Mouse (Mus musculus) embryonic facial prominence, embryonic 12.5 days (tissue): ENCODE measurements around the gene Zfp839. TPM values are rescaled to one million over a fixed set of nuclear protein-coding genes. Genes with fewer than 3 reads are reported as not detected.
A peak's percentile ranks its signal among the peaks of the same experiment; 100 is the strongest.

Experiments used
- ATAC-seq: fragments of 200-750 bp; cut with Nextera tagmentation; 2 replicates; pipeline ENCODE4 v1.8.0; 2017; ENCODE audit not compliant: insufficient number of reproducible peaks, insufficient read depth, low FRiP score, low TSS enrichment
- H3K27ac ChIP-seq: fragments of 300-500 bp; sonication (generic); 2 replicates; pipeline ENCODE4 v1.5.1; 2016; ENCODE audit warnings: mild to moderate bottlenecking
- H3K27me3 ChIP-seq: fragments of 300-500 bp; sonication (generic); 2 replicates; pipeline ENCODE4 v1.6.1; 2016; ENCODE audit warnings: mild to moderate bottlenecking, moderate library complexity
- H3K36me3 ChIP-seq: fragments of 300-500 bp; sonication (generic); 2 replicates; pipeline ENCODE4 v1.6.1; 2016; ENCODE audit warnings: mild to moderate bottlenecking
- H3K4me1 ChIP-seq: fragments of 300-500 bp; sonication (generic); 2 replicates; pipeline ENCODE4 v1.6.1; 2016
- H3K4me2 ChIP-seq: fragments of 300-500 bp; sonication (generic); replicated peaks from 2 replicates; pipeline ENCODE4 v1.6.1; 2016; ENCODE audit warnings: mild to moderate bottlenecking, moderate library complexity
- H3K4me3 ChIP-seq: fragments of 300-500 bp; sonication (generic); 2 replicates; pipeline ENCODE4 v1.5.1; 2016; ENCODE audit warnings: mild to moderate bottlenecking
- H3K9ac ChIP-seq: fragments of 300-500 bp; sonication (generic); 2 replicates; pipeline ENCODE4 v1.6.1; 2016; ENCODE audit warnings: mild to moderate bottlenecking, moderate library complexity
- H3K9me3 ChIP-seq: fragments of 300-500 bp; sonication (generic); 2 replicates; pipeline ENCODE4 v1.6.1; 2016; ENCODE audit warnings: mild to moderate bottlenecking, moderate library complexity
- WGBS: fragments of 180-500 bp; shearing (Covaris S2); methylation state at CpG from one replicate; pipeline ENCODE4 v1.1.7; 2016; 5-methylcytosine and 5-hydroxymethylcytosine counted together
- polyA plus RNA-seq: library from polyadenylated mRNA; unstranded; fragments of >200 nt; fragmentation: Nextera tagmentation; extraction: Ambion mirVana; gene quantifications from 2 replicates; pipeline ENCODE4 v1.2.1, GENCODE M21; 2016

Gene Zfp839
- polyA plus RNA-seq, 1 experiment from 2014 or later: 9.0 TPM

DNA sequence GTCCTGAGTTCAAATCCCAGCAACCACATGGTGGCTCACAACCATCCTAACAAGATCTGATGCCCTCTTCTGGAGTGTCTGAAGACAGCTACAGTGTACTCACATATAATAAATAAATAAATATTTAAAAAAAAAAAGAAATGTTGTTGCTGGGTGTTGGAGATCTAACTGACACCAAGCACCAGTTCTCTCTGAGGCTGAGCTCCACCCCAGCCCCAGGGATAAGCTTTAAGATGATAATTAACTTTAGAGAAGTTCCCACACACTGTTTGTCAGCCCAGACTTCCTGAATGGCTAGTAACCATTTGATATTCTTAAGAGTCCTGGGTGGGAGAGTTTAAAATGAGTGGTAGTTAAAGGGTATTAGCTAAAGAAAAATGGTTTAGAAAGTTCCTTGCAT is 10.2 kb downstream of the Zfp839 start:
- H3K4me1 ChIP-seq: no peaks in the 10 kb centered on the region
- no peak overlapping the region for H3K4me3 ChIP-seq
- H3K4me2 ChIP-seq: no peak overlapping the region
- H3K36me3 ChIP-seq: peaks cover 46% of the 10 kb centered on the region
- no peak for ATAC-seq
- no peaks in the 10 kb centered on the region for H3K27me3 ChIP-seq
- H3K27ac ChIP-seq: no peak overlapping the region
- H3K9me3 ChIP-seq: no peaks in the 10 kb centered on the region
- no peak overlapping the region for H3K9ac ChIP-seq

DNA sequence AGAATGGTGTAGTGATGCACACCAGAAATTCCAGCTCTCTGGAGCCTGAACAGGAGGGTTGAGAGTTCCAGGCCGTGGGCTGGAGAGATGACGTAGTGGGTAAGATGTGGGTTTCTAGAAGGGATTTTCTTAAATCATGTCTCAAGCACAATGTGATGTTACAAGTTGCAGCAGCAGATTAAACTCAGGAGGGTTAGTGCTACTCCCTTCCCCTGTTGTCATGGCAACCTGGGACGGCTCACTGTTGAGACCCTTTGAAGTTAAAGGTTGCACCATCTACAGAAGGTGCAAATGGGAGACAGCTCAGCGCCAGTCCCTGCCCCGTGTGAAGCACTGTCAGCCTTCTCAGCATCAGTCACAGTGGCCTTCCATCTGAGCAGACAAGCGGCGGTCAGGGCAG is 11.2 kb downstream of the Zfp839 start:
- no peak overlapping the region for H3K4me3 ChIP-seq
- H3K36me3 ChIP-seq: peaks cover 44% of the 10 kb centered on the region
- H3K4me2 ChIP-seq: no peak overlapping the region
- H3K9me3 ChIP-seq: no peaks in the 10 kb centered on the region
- no peak for ATAC-seq
- H3K9ac ChIP-seq: no peak overlapping the region
- WGBS: 66% methylated on average over 7 of the region's 7 CpGs
- H3K4me1 ChIP-seq: no peaks in the 10 kb centered on the region
- H3K27ac ChIP-seq: no peak overlapping the region
- H3K27me3 ChIP-seq: no peaks in the 10 kb centered on the region

DNA sequence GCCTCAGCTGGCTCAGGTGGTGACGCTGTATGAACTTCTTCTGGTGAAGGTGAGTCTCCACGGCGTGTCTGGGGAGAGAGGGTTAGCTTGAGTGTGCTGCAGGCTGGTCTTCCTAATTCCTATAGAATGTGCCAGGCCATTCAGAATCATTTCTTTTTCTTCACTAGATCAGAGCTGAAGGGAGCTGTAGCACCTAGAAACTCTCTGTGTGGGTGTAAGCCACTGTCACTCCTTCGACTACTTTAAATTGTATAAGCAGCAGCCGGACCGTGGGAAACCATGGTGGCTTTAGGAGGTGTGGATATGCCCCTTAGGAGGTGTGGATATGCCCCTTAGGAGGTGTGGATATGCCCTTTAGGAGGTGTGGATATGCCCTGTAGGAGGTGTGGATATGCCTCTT is 14.0 kb downstream of the Zfp839 start:
- Histone ChIP-seq H3K4me1 (no peaks in the 10 kb centered on the region), H3K27me3 (no peaks in the 10 kb centered on the region), H3K27ac (no peak overlapping the region), H3K9ac (no peak overlapping the region), H3K9me3 (no peaks in the 10 kb centered on the region), H3K4me3 (no peak overlapping the region), H3K36me3 (peaks cover 67% of the 10 kb centered on the region), H3K4me2 (no peak overlapping the region)
- 94% methylated on average over 6 of the region's 6 CpGs for WGBS
- ATAC-seq: no peak

DNA sequence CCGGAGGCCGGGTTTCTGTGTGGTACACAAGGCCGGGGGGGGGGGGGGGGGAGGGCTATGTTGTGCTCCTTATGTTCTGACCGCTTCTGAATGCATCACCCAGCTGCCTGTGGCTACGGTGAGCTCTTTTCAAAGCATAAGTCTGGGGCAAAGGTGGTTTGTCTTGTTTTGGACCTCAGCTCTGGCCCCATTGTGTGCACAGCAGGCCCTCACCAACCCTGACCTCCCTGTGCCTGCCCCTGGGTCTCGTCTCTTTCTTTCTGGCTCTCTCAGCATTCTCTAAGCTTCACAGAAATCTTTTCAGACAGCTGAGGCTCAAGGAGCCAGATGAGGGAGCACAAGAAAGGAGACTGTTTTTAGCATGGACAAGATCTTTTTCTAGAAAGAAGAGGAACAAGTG is 15.5 kb downstream of the Zfp839 start:
- ATAC-seq: no peak
- Histone ChIP-seq H3K27me3 (no peaks in the 10 kb centered on the region), H3K4me2 (no peak overlapping the region), H3K36me3 (peaks cover 75% of the 10 kb centered on the region), H3K4me1 (no peaks in the 10 kb centered on the region), H3K9me3 (no peaks in the 10 kb centered on the region), H3K9ac (no peak overlapping the region), H3K27ac (no peak overlapping the region), H3K4me3 (no peak overlapping the region)
- 51% methylated on average over 6 of the region's 6 CpGs for WGBS

DNA sequence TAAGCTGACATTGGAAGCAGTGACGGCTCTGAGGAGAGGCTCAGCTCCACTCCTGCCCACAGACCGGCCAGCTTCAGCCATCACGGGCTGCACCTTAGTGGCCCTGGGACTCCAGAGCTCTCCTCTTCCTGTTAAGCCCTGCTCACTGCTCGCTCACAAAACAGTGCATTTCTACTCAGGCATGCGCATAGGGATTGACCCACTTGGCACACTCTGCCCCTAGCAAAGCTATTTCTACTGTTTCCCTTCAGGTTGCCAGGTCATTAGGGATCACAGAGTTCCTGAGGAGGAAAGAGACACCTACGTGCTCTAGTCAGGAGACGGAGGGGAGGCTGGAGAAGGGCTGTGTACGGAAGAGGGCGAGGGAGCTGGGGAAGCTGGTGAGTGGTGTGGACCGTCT is 15.9 kb downstream of the Zfp839 start:
- Histone ChIP-seq H3K36me3 (peaks cover 76% of the 10 kb centered on the region), H3K4me1 (no peaks in the 10 kb centered on the region), H3K27ac (no peak overlapping the region), H3K27me3 (no peaks in the 10 kb centered on the region), H3K9ac (no peak overlapping the region), H3K4me3 (no peak overlapping the region), H3K4me2 (no peak overlapping the region), H3K9me3 (no peaks in the 10 kb centered on the region)
- WGBS: 83% methylated on average over 10 of the region's 10 CpGs
- no peak for ATAC-seq

DNA sequence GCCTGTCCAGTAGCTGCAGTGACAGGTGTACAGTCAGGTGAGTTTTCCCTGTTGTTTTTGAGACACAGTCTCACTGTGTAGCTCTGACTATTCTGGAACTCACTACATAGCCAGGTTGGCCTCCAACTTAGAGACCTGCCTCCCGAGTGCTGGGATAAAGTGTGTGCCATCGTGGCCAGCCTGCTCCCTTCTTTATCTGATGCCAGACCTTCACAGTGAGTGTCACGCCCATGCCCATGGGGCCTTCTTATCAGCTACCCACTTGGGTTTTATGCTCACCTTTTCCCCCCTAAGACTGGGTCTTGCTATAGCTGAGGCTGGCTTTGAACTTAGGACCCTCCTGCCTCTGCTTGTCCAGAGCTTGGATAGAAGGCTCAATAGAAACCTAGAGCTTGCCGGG is 20.1 kb downstream of the Zfp839 start:
- 91% methylated on average over 4 of the region's 4 CpGs for WGBS
- ATAC-seq: no peak
- H3K36me3 ChIP-seq: peaks cover 91% of the 10 kb centered on the region
- no peak overlapping the region for H3K9ac ChIP-seq
- H3K27me3 ChIP-seq: no peaks in the 10 kb centered on the region
- H3K4me1 ChIP-seq: no peaks in the 10 kb centered on the region
- no peak overlapping the region for H3K4me3 ChIP-seq
- H3K9me3 ChIP-seq: no peaks in the 10 kb centered on the region
- H3K27ac ChIP-seq: no peak overlapping the region
- H3K4me2 ChIP-seq: no peak overlapping the region

DNA sequence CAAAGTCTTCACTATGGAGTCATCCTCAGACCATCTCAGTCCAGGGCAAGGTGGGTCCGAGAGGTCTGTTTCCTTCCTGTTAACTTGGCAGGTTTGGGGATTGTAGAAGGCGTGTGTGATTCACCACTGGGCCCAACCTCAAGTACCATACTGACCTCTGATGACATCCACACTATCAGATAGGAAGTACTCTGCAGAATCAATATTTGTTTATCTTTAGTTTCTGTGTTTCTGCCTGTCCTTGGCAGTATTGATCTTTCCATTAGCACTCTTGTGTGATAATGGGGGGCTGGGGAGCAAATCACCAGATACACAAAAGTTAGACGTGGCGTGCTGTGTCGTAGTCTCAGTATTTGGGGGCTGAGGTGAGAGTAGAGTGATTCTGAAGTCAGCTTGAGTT is 21.2 kb downstream of the Zfp839 start:
- Histone ChIP-seq H3K27me3 (no peaks in the 10 kb centered on the region), H3K9ac (no peak overlapping the region), H3K4me3 (no peak overlapping the region), H3K4me1 (no peaks in the 10 kb centered on the region), H3K4me2 (no peak overlapping the region), H3K27ac (no peak overlapping the region), H3K9me3 (no peaks in the 10 kb centered on the region), H3K36me3 (peaks cover 93% of the 10 kb centered on the region)
- ATAC-seq: no peak
- WGBS: 94% methylated on average over 5 of the region's 5 CpGs

DNA sequence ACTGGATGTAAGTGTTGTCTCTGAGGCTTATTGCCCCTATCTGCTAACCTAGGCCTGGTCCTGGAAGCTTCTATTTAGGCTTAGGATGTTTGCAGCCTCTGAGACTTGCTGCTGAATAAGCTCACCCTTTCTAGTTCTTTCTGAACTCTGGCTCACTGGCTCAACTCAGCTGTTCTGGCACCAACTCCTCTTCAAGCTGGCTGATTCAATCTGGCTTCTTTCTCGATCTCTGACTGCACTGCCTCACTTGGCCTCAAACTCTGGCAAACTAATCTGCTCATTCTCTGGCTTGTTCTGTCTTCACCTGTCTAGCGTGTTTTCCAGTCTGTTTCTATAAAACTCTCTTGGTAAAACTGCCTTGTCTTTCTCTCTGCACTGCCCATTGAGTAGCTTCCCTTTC is 25.3 kb downstream of the Zfp839 start:
- Histone ChIP-seq H3K36me3 (peaks cover 86% of the 10 kb centered on the region), H3K4me2 (no peak overlapping the region), H3K4me1 (no peaks in the 10 kb centered on the region), H3K27ac (no peak overlapping the region), H3K27me3 (no peaks in the 10 kb centered on the region), H3K9ac (no peak overlapping the region), H3K4me3 (no peak overlapping the region), H3K9me3 (no peaks in the 10 kb centered on the region)
- no peak for ATAC-seq
- 89% methylated on average over 2 of the region's 2 CpGs for WGBS

DNA sequence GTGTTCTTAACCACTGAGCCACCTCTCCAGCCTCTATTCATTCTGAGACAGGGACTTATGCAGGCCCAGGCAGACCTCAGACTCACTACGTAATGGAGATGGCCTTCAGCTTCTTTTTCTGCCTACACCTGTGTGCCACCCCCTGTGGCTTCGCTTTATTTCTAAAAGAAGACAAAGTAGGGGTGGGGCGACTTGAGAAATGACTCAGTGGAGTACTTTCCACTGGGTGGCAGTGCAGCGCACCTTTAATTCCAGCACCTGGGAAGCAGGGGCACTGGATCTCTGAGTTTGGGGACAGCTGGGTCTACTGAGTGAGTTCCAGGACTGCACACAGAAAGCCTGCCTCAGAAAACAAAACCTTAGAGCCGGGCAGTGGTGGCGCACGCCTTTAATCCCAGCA is 32.2 kb downstream of the Zfp839 start:
- Histone ChIP-seq H3K4me2 (no peak overlapping the region), H3K36me3 (peaks cover 53% of the 10 kb centered on the region), H3K4me3 (no peak overlapping the region), H3K9ac (no peak overlapping the region), H3K9me3 (no peaks in the 10 kb centered on the region), H3K4me1 (no peaks in the 10 kb centered on the region), H3K27me3 (no peaks in the 10 kb centered on the region), H3K27ac (no peak overlapping the region)
- WGBS: 87% methylated on average over 7 of the region's 7 CpGs
- no peak for ATAC-seq

DNA sequence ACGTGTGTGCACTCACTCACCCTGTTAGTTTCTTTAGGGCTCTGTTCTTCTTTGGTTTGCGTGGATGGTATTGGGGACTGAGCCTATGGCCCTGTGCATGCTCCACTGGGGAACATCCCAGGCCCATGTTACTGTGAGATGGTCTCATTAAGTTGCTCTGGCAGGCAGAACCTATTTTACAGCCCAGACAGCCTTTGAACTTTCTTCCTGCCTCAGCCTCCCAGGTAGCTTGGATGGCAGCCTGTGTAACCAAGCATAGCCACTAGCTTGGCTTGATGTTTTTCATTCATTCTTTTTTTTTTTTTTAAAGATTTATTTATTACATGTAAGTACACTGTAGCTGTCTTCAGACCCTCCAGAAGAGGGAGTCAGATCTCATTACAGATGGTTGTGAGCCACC is 35.2 kb downstream of the Zfp839 start:
- no peaks in the 10 kb centered on the region for H3K9me3 ChIP-seq
- H3K27me3 ChIP-seq: no peaks in the 10 kb centered on the region
- no peak overlapping the region for H3K27ac ChIP-seq
- H3K4me1 ChIP-seq: peaks cover 15% of the 10 kb centered on the region; the same call in 1 of the 2 replicates
- no peak overlapping the region for H3K4me2 ChIP-seq
- WGBS: 91% methylated on average over 2 of the region's 2 CpGs
- peaks cover 31% of the 10 kb centered on the region for H3K36me3 ChIP-seq
- no peak overlapping the region for H3K4me3 ChIP-seq
- no peak overlapping the region for H3K9ac ChIP-seq
- no peak for ATAC-seq

DNA sequence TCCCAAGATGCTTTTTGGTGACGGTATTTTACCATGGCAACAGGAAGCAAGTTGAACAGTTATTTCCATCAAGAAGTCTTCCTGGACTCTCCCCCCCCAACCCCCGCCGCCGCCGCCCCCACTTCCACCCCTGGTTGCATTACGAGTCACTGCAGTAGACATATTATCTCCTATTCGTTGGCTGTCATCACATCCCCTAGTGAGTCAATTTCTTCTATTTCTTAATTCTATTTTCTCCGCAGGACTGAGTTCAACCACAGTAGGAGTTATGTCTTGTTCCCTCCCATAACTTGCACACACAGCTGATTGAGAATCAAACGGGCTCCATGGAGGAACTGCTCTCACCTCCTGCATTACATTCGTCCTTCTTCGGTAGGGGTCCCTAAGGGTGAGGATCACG is 38.1 kb downstream of the Zfp839 start:
- no peak for ATAC-seq
- Histone ChIP-seq H3K27ac (no peak overlapping the region), H3K9ac (peak overlapping the region; percentile 75), H3K4me2 (peak overlapping the region; percentile 92), H3K4me1 (peaks cover 17% of the 10 kb centered on the region; the same call in 1 of the 2 replicates), H3K9me3 (no peaks in the 10 kb centered on the region), H3K4me3 (peak overlapping the region; percentile 73), H3K27me3 (no peaks in the 10 kb centered on the region), H3K36me3 (peaks cover 8% of the 10 kb centered on the region)
- 47% methylated on average over 12 of the region's 12 CpGs for WGBS

DNA sequence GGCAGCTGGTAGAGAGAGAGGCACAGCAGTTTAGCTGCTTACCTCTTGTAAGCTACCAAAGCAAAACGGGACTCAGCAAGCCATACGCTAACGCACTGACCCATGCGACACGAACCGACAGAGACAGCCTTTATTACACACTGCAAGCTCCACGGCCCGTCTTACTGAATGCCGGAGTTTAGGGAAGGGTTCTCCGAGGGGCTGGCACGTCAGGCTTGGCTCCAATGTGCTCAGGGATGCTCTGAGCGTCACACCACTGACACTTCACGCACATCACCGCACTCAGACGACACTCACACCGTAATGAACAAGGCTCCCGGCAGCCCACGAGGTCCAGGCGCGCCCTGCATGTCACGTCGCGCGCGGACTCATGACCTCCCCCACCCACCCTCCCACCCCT is 38.6 kb downstream of the Zfp839 start:
- H3K27ac ChIP-seq: no peak overlapping the region
- H3K9me3 ChIP-seq: no peaks in the 10 kb centered on the region
- H3K4me3 ChIP-seq: peak overlapping the region; percentile 73
- H3K27me3 ChIP-seq: no peaks in the 10 kb centered on the region
- peak overlapping the region; percentile 75 for H3K9ac ChIP-seq
- peak overlapping the region; percentile 92 for H3K4me2 ChIP-seq
- WGBS: under 1% methylated on average over 25 of the region's 25 CpGs
- peak; percentile 19 for ATAC-seq
- peaks cover 4% of the 10 kb centered on the region; the same call in 1 of the 2 replicates for H3K36me3 ChIP-seq
- H3K4me1 ChIP-seq: peaks cover 17% of the 10 kb centered on the region; the same call in 1 of the 2 replicates
